ENCODE assay signal across 26 mouse cellular contexts in the genomic region with DNA sequence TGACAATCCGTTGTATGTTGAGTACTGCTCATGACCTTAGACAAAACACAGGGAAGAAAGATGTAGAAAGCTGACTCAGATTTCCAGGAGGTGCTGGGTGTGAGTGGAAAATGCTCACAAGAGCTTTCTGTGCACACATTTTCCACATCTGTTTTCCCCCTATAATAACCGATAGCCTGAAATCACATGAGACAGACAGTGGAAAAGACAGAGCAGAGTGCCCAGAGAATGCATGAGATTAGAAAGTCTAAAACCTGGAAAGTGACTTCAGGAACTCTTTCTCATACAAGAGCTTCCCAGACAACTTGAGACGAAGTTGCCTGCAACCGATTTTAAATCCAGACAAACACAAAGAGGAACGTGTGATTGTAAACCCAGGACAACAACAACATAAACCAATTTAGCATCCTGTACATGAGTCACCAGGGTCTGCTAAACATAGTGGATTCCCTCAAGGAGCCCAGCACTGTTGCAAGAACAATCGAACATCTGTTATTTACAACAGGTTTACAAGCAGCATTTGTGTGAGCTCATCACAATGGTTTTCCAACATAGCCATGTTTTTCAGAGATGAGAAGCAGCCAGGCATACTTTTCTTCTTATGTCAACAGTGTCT.
"Had no signal": no experiment of that assay in that cellular context is flagged by ENCODE, and none has a peak within 500 bp of the region (broad histone marks: within the 10 kb centered on the region; RNA-seq: fewer than 3 reads in every experiment).

No protein-coding gene starts in this region.

- DNase-seq: gastrocnemius, postnatal 14 days; gastrocnemius, postnatal 36 days; heart, adult 11 months; heart, adult 2 months; heart, postnatal 14 days; heart, postnatal 36 days; kidney, adult 11 months; kidney, adult 2 months; kidney, adult 9 months; kidney, postnatal 14 days; kidney, postnatal 36 days; layer of hippocampus, adult 9-11 months; layer of hippocampus, postnatal 36 days; left cerebral cortex, postnatal 4 days; liver; liver, embryonic 13.5 days had no signal

- H3K4me3 ChIP-seq: heart, adult 2 months; heart, embryonic 13.5 days; heart, embryonic 15.5 days; hindbrain, embryonic 13.5 days; hindbrain, embryonic 15.5 days; kidney, embryonic 15.5 days; liver, embryonic 13.5 days had no signal

- H3K9ac ChIP-seq: heart, embryonic 13.5 days; heart, embryonic 15.5 days; hindbrain, embryonic 13.5 days; hindbrain, embryonic 15.5 days; kidney, embryonic 15.5 days; liver, embryonic 13.5 days had no signal

- H3K9me3 ChIP-seq: heart, embryonic 13.5 days; heart, embryonic 15.5 days; hindbrain, embryonic 13.5 days; hindbrain, embryonic 15.5 days; kidney, embryonic 15.5 days; liver, embryonic 13.5 days had no signal

- H3K4me2 ChIP-seq: heart, embryonic 11.5 days; heart, embryonic 13.5 days; heart, embryonic 15.5 days; hindbrain, embryonic 13.5 days; hindbrain, embryonic 15.5 days; kidney, embryonic 15.5 days; liver, embryonic 11.5 days; liver, embryonic 13.5 days had no signal

- ATAC-seq: hindbrain, postnatal 0 days; intestine, embryonic 16.5 days had no signal

- H3K27me3 ChIP-seq: heart, embryonic 13.5 days; heart, embryonic 15.5 days; hindbrain, embryonic 13.5 days; hindbrain, embryonic 15.5 days; kidney, embryonic 15.5 days; liver, embryonic 13.5 days had no signal

- H3K4me1 ChIP-seq: heart, embryonic 13.5 days; heart, embryonic 15.5 days; kidney, embryonic 15.5 days; liver, embryonic 13.5 days had no signal

- H3K27ac ChIP-seq: heart, adult 2 months; heart, embryonic 13.5 days; heart, embryonic 15.5 days; hindbrain, embryonic 13.5 days; hindbrain, embryonic 15.5 days; hindbrain, postnatal 0 days; kidney, embryonic 15.5 days; kidney, postnatal 0 days; liver, embryonic 13.5 days had no signal

- H3K36me3 ChIP-seq: heart, embryonic 13.5 days; heart, embryonic 15.5 days; hindbrain, embryonic 13.5 days; hindbrain, embryonic 15.5 days; kidney, embryonic 15.5 days; liver, embryonic 13.5 days had no signal
